Mouse (Mus musculus) liver, embryonic 16.5 days (tissue): ENCODE results near the gene Flrt1. TPM values are rescaled to one million over a fixed set of nuclear protein-coding genes. Genes with fewer than 3 reads are reported as not detected.

Source experiments
- ATAC-seq: fragments of 200-750 bp; cut with Nextera tagmentation; 2 replicates; pipeline ENCODE4 v1.8.0; 2017; ENCODE audit warnings: low read depth, mild to moderate bottlenecking, moderate number of reproducible peaks, moderate library complexity
- H3K27ac ChIP-seq: fragments of 300-500 bp; sonication (generic); 2 replicates; pipeline ENCODE4 v1.5.1; 2014; ENCODE audit warnings: mild to moderate bottlenecking, low read length
- H3K27me3 ChIP-seq: fragments of 300-500 bp; sonication (generic); 2 replicates; pipeline ENCODE4 v1.6.1; 2014; ENCODE audit warnings: low read depth, low read length, mixed read lengths; ENCODE audit not compliant: control insufficient read depth, insufficient read depth
- H3K36me3 ChIP-seq: fragments of 300-500 bp; sonication (generic); 2 replicates; pipeline ENCODE4 v1.6.1; 2014; ENCODE audit warnings: mild to moderate bottlenecking; ENCODE audit not compliant: control insufficient read depth, insufficient read depth
- H3K4me1 ChIP-seq: fragments of 300-500 bp; sonication (generic); 2 replicates; pipeline ENCODE4 v1.6.1; 2014; ENCODE audit warnings: low read depth, low read length, mixed read lengths; ENCODE audit not compliant: control insufficient read depth
- H3K4me2 ChIP-seq: fragments of 300-500 bp; sonication (generic); 2 replicates; pipeline ENCODE4 v1.6.1; 2014; ENCODE audit warnings: low read depth, low read length, mixed read lengths
- H3K4me3 ChIP-seq: fragments of 300-500 bp; sonication (generic); 2 replicates; pipeline ENCODE4 v1.5.1; 2014; ENCODE audit warnings: low read depth, mild to moderate bottlenecking, low read length
- H3K9ac ChIP-seq: fragments of 300-500 bp; sonication (generic); 2 replicates; pipeline ENCODE4 v1.6.1; 2014; ENCODE audit warnings: low read depth, low read length
- H3K9me3 ChIP-seq: fragments of 300-500 bp; sonication (generic); replicated peaks from 2 replicates; pipeline ENCODE4 v1.6.1; 2016; ENCODE audit warnings: low read length; ENCODE audit not compliant: control insufficient read depth
- WGBS: fragments of 180-500 bp; shearing (Covaris S2); extraction: QIAGEN DNeasy Blood & Tissue Kit; methylation state at CpG from one replicate; pipeline ENCODE4 v1.1.7; 2014; ENCODE audit not compliant: insufficient replicate concordance; 5-methylcytosine and 5-hydroxymethylcytosine counted together
- polyA plus RNA-seq: library from polyadenylated mRNA; unstranded; fragments of >200 nt; fragmentation: Nextera tagmentation; extraction: Ambion mirVana; gene quantifications from 2 replicates; pipeline ENCODE4 v1.2.1, GENCODE M21; 2015

Flrt1 gene
- polyA plus RNA-seq, 1 experiment from 2014 or later = 0.19 TPM

DNA sequence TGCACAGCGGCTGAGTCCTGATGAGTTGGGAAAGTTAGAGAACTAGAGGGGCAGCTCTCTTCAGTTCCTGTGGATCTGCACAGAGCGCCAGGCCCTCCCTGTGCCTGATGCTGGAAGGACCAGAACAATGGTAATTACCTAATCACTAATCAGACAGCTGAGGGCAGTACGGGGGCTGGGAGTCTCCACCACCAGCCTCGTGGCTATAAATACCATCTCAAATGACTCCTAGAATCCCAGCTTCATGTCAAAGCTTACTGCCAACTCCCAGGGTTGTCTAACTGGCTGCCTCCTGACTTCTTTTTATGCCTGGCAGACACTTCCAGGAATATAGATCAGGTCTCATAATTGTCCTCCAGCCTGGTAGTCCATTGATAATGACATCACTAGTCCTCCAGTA is 60.8 kb downstream of the Flrt1 start:
- Histone ChIP-seq H3K27ac (no peak overlapping the region), H3K36me3 (no peaks in the 10 kb centered on the region), H3K9me3 (no peaks in the 10 kb centered on the region), H3K4me2 (no peak overlapping the region), H3K4me3 (no peak overlapping the region), H3K27me3 (no peaks in the 10 kb centered on the region), H3K9ac (no peak overlapping the region), H3K4me1 (peaks cover 9% of the 10 kb centered on the region)
- WGBS = 39% methylated on average over 4 of the region's 4 CpGs
- no peak for ATAC-seq

DNA sequence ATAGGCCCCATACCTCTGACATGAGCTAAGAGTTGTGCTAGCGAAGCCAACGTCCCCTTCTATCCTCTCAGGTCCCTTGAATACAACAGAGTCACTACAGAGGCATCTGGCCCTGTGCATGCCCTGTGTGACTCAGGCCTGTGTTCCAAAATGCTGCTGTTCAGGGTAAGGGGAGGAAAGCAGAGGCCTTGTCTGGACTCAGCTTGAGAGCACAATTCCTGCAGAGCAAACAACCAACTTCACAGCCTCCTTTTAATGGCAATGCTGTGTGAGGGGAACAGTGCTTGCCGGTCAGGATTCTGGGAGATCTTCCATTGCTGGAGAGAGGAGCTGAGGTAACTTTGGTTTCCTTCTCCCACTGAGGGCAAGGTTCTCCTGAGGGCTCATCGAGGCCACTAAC is 61.2 kb downstream of the Flrt1 start:
- no peak overlapping the region for H3K4me3 ChIP-seq
- no peak overlapping the region for H3K4me2 ChIP-seq
- no peaks in the 10 kb centered on the region for H3K27me3 ChIP-seq
- peaks cover 9% of the 10 kb centered on the region for H3K4me1 ChIP-seq
- H3K9ac ChIP-seq = no peak overlapping the region
- no peak for ATAC-seq
- H3K36me3 ChIP-seq = no peaks in the 10 kb centered on the region
- no peak overlapping the region for H3K27ac ChIP-seq
- 62% methylated on average over 4 of the region's 4 CpGs for WGBS
- no peaks in the 10 kb centered on the region for H3K9me3 ChIP-seq

Other genes with a start within 250 kb of the Flrt1 start
- gene Ccdc88b, start 247.5 kb downstream of the Flrt1 start, polyA plus RNA-seq = 1.9 and 2.8 TPM in 2 replicates
- 57.3 and 62.3 TPM in 2 replicates for gene Trmt112, start 196.0 kb downstream of the Flrt1 start, polyA plus RNA-seq
- gene Prdx5, start 195.6 kb downstream of the Flrt1 start, polyA plus RNA-seq = 140 and 161 TPM in 2 replicates
- 3.6 and 4.8 TPM in 2 replicates for gene Esrra, start 183.9 kb downstream of the Flrt1 start, polyA plus RNA-seq
- gene Catsperz, start 180.3 kb downstream of the Flrt1 start, polyA plus RNA-seq = 0.16 and 0.50 TPM in 2 replicates
- gene Kcnk4, start 171.2 kb downstream of the Flrt1 start, polyA plus RNA-seq = 0.04 and 0.11 TPM in 2 replicates
- 24.8 and 25.2 TPM in 2 replicates for gene Bad, start 163.9 kb downstream of the Flrt1 start, polyA plus RNA-seq
- 5.2 and 5.3 TPM in 2 replicates for gene Gpr137, start 163.2 kb downstream of the Flrt1 start, polyA plus RNA-seq
- 15.9 and 17.4 TPM in 2 replicates for gene Ppp1r14b, start 130.8 kb downstream of the Flrt1 start, polyA plus RNA-seq
- gene Plcb3, start 129.3 kb downstream of the Flrt1 start, polyA plus RNA-seq = 4.8 and 6.6 TPM in 2 replicates
- gene Fkbp2, start 125.2 kb downstream of the Flrt1 start, polyA plus RNA-seq = 91.1 and 101 TPM in 2 replicates
- 7.7 and 10.5 TPM in 2 replicates for gene Vegfb, start 118.1 kb downstream of the Flrt1 start, polyA plus RNA-seq
- gene Dnajc4, start 113.2 kb downstream of the Flrt1 start, polyA plus RNA-seq = 9.9 and 10.5 TPM in 2 replicates
- gene Nudt22, start 109.6 kb downstream of the Flrt1 start, polyA plus RNA-seq = 10.1 and 10.5 TPM in 2 replicates
- gene Trpt1, start 109.6 kb downstream of the Flrt1 start, polyA plus RNA-seq = 1.6 and 2.5 TPM in 2 replicates
- gene Fermt3, start 86.3 kb downstream of the Flrt1 start, polyA plus RNA-seq = 103 and 105 TPM in 2 replicates
- gene Stip1, start 65.8 kb downstream of the Flrt1 start, polyA plus RNA-seq = 103 and 104 TPM in 2 replicates
- 4.6 and 5.8 TPM in 2 replicates for gene Macrod1, start 48.9 kb downstream of the Flrt1 start, polyA plus RNA-seq
- gene Otub1, start 100.6 kb upstream of the Flrt1 start, polyA plus RNA-seq = 50.0 and 50.9 TPM in 2 replicates
- gene Cox8a, start 111.9 kb upstream of the Flrt1 start, polyA plus RNA-seq = 563 and 565 TPM in 2 replicates
- 22.1 TPM in 2 replicates for gene Naa40, start 135.5 kb upstream of the Flrt1 start, polyA plus RNA-seq
- gene Rcor2, start 161.6 kb upstream of the Flrt1 start, polyA plus RNA-seq = 0.27 and 0.47 TPM in 2 replicates
- gene Mark2, start 236.1 kb upstream of the Flrt1 start, polyA plus RNA-seq = 13.8 and 15.3 TPM in 2 replicates